Mouse (Mus musculus) thymus, postnatal 25 days (tissue): ENCODE results near the gene Psmd1.

Source experiments
- DNase-seq: peaks from one replicate; pipeline ENCODE4 v3.0.0; 2022

The Psmd1 gene

DNA sequence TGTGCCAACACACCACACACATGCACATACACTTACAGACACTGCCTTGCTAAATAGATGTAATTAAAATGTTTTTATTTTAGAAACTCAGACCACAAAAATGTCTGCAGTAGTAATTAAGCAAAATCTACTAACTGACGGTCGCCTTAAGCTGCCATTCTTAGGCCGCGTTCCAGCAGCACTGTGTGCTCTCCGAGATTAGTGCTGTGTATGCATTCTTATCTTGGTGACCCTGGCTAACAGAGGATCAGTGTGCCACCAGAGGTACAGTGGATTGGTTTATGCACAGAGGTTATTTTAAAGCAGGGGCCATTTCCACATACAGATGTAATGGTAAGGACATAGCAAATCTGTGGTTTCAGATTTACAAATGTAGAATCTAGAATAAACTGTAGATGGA, 96.9 kb downstream of the Psmd1 start:
- DNase-seq, result no peak

DNA sequence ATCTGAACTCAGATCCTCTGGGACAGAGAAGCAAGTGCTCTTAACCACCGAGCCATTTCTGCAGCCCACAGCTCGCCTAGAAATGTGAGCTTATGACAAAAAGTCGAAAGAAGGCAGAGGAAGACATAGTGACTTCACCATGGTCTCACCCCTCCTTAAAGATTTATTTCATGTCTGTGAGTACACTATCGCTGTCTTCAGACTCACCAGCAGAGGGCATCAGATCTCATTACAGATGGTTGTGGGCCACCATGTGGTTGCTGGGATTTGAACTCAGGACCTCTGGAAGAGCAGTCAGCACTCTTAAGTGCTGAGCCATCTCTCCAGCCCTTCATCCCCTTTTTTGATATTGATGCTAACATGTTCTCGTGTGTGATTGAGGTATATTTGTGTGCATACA, 110.4 kb downstream of the Psmd1 start:
- no peak for DNase-seq

DNA sequence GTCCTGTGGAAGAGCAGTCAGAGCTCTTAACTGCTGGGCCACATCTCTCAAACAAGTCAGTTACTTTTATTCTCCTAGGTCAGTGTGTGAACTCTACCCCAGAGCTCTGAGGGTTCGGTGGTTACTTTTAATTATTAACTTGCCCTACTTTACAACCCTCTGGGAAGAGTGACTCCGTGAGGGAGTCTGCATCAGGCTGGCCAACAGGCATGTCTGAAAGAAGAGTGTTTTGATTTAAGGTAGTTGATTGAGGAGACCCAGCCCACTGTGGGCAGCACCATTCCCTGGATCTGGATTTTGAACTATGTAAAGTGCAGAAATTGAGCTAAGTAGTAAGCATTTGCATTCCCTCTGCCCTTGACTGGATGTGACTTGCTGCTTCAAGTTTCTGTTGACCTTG, 111.9 kb downstream of the Psmd1 start:
- DNase-seq, result no peak

DNA sequence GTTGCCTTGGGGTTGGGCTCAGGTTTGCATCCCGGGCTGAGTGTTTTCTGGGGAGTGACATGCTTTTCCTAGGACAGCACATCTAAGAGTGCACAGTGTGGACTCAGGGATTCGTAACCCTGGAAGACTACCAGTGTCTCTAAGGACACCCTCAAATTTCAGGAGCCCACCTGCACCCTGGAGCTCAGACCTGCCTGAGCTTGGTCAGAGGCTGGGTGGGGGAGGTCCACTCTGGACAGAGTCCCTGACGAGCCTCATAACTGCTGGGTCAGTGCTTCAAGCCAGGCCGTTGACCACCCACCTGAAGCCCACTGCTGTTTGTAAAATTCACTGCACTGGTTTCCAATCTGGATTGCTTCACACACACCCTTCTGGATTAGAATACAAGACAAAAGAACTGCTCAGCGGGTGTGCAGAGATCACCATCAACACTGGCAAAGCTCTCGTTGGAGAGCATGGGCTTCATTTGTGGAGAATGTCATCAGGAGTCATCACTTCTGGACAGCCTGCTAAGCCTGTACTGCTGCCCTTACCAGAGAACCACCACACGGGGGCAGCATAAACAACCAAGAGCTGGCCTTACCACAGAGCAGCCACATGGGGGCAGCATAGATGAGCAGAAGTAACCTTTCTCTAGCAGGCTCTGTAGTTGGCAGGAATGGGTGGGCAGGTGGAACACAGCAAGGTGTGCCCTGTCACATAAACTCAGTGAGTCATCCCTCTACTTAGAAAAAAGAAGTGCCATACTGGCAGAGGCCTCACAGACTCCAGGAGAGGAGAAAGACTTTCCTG, 114.5 kb downstream of the Psmd1 start:
- peak; percentile 82 for DNase-seq

DNA sequence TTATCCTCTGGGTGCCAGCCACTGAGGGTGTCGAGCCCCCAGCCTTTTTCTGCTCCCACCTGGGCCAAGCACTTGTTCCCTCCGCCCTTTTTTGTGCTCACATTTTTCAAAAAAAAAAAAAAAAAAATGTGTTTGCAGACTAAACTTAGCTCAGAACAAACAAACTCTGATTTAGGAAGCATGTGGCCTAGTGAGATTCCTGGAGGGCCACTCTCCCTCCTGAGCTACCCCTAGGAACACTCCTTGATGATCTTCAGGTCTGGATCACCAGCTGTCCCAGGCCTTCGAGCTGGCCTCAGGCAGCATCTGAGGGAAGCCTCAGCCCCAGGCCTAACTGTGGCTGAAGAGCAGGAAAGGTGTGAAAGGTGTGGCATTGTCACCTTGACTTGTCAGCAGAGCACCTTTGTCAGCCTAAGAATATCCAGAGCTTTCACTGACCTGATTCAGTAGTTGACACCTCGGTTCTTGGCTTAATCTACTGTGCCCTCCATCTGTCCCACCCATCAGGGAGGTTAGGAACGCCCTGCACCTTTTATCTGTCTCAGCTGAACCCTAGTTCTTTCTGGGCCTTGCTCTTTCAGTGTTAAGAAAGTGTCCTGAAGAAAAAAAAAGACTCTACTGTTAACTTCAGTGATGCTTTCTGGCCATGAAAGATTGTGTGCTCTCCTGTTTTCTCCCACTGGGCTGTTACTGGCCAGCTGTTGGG, 118.0 kb downstream of the Psmd1 start:
- no peak for DNase-seq

DNA sequence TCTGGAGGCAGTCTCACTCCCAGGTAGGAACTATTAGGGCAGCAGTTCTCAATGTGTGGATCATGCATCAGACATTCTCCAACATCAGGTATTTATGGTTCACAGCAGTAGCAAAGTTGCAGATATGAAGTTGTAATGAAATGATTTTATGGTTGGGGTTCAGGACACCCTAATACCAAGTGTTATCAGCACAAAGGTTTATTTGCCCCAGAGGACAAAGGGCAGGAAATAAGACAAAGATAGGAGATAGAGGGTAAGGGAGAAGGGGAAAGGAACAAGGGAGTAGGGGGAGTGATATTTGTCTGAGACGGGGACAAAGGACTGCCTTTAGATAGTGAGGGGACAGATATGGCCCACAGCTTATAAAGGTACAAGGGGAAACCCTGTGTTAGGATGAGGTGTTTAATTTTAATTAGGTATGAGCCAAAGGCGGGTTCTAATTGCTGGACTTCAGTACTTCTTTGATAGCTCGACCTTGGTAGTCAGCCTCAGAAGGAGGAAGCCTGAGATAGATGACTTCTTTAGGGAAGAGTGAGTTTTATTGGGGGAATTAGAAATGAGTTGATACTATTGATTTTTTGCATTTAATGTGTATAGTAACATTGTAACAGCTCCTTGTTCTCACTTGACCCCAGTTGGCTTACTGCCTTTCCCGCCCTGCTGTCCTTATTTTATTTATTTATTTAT, 119.5 kb downstream of the Psmd1 start:
- DNase-seq, result no peak

DNA sequence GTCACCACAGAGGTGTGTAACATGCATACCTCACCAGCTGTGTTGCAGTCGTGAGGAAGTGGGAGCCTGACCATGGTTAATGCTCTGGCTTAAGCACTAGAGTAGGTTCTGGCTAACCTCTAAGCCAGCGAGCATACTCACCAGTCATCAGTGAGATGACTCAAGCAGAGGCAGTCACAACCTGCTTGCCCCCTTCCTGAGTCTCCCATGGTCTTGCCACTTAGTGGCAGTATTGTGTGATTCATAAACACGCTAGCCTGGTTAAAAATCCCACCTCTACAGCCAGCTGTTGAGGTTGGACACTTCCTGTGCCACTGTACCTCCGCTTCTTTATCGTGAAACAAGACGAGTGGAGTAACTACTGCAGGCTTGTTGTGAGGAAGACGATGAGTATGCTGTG, 122.6 kb downstream of the Psmd1 start:
- DNase-seq, result no peak

DNA sequence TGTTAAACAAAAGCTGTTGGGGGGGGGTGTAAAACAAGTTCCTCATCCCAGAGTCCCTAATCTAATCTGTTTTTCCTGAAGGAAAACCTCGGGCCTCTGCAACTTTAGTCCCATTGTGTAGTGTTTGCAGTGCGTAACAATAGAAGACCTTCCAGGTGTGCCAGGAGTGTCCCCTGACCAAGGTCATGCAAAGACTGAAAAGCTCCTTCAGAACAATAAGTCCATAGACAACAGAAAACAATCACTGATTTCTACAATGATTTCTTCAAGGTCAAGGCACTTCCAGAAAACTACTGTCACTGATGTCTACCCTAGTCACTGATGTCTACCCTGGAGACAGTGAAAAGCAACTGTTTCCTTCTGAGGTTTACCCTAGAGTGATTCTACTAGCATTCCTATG, 123.7 kb downstream of the Psmd1 start:
- DNase-seq, result no peak

DNA sequence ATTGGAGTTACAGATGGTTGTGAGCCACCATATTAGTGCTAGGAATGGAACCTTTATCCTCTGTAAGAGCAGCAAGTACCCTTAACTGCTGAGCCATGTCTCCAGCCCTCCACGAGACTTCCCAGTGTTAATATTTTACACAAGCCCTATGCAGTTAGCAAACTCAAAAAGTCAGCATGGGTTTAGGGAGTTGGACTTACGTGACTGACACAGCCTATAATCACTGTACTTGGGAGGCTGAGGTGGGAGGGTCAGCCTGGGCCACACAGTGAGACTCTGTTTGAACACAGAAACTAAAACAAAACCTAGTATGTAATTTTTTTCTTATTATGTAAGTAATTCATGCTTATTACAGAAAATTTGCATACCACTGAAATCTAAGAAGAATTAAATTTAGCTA, 124.1 kb downstream of the Psmd1 start:
- DNase-seq, result no peak
